Mouse (Mus musculus): ENCODE results near the gene Srp68. TPM values are rescaled to one million over a fixed set of nuclear protein-coding genes. Genes with fewer than 3 reads are reported as not detected.

Gene Srp68
- polyA plus RNA-seq, 1 experiment: 53.8 TPM

GRCm38 (mm10) chr11:116198639-116199531, 75.1 kb downstream of the Srp68 start, which contains the start of the genes Ten1 and Acox1:
Gene Ten1, plus strand, starts transcription at chr11:116198855.
Gene Acox1, minus strand, starts transcription at chr11:116199045.
- peak; percentile 98 for TF ChIP-seq POLR2A (IDR thresholded peaks at IDR 0.05; ENCODE audit: low read depth, low read length)
- TF ChIP-seq CTCF (conservative IDR thresholded peaks at IDR 0.05; ENCODE audit: insufficient read depth, insufficient read length, low read depth, low read length): no peak
- DNase-seq: peak; percentile 99
- WGBS: under 1% methylated on average over 62 of the region's 62 CpGs
- peak within 1 kb of the TSS; percentile 94 for H3K27ac ChIP-seq (ENCODE audit: insufficient read depth, low read depth, low read length)
- no peaks in the 10 kb centered on the region for H3K27me3 ChIP-seq (replicated peaks; ENCODE audit: control insufficient read depth, insufficient read depth, low read length)
- H3K4me1 ChIP-seq (ENCODE audit: control insufficient read depth, insufficient read depth, low read length): peaks cover 11% of the 10 kb centered on the region; the same call in 1 of the 2 replicates
- peak within 1 kb of the TSS; percentile 76 for H3K4me3 ChIP-seq (ENCODE audit: insufficient read depth, low read depth, low read length)
- H3K36me3 ChIP-seq (ENCODE audit: control insufficient read depth, insufficient read depth, low read length): no peaks in the 10 kb centered on the region; the same call in 1 of the 2 replicates

DNA sequence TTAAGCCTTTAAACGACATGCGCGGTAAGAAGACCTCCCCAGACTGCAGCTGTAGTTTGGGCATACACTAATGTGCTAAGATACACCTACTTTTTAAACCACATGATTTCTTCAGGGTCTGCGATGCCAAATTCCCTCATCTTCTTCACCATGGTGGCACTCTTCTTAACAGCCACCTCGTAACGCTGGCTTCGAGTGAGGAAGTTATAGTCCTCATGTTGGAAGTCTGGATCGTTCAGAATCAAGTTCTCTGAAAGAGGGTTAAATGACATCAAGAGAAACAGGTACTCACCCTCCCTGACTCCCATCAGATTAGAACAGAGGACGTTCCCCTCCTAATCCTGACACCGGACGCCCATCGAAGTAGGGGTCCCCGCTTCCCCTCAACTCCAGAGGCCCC, 75.9 kb downstream of the Srp68 start:
- no peak for TF ChIP-seq CTCF (conservative IDR thresholded peaks at IDR 0.05; ENCODE audit: insufficient read depth, insufficient read length, low read depth, low read length)
- TF ChIP-seq POLR2A (IDR thresholded peaks at IDR 0.05; ENCODE audit: low read depth, low read length): no peak
- DNase-seq: peak; percentile 28
- H3K36me3 ChIP-seq (ENCODE audit: control insufficient read depth, insufficient read depth, low read length): no peaks in the 10 kb centered on the region; the same call in 1 of the 2 replicates

DNA sequence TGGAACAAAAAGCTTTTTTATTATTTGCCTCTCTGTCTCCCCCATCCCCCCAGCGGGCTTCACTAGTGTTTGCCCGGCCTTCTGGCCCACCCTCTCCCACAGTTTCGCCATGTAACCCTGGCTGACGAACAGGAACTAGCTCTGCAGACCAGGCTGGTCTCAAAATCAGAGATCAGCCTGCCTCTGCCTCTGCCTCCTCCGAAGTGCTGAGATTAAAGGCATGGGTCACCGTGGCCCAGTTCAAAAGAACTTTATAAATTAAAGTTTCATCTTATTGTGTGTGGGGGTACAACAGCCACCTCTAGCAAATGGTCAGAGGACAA, 76.5 kb downstream of the Srp68 start:
- Histone ChIP-seq H3K4me3 (ENCODE audit: insufficient read depth, low read depth, low read length) (peak overlapping the region; percentile 76), H3K27me3 (replicated peaks; ENCODE audit: control insufficient read depth, insufficient read depth, low read length) (no peaks in the 10 kb centered on the region), H3K27ac (ENCODE audit: insufficient read depth, low read depth, low read length) (peak overlapping the region; percentile 91), H3K36me3 (ENCODE audit: control insufficient read depth, insufficient read depth, low read length) (no peaks in the 10 kb centered on the region; the same call in 1 of the 2 replicates), H3K4me1 (ENCODE audit: control insufficient read depth, insufficient read depth, low read length) (peaks cover 11% of the 10 kb centered on the region; the same call in 1 of the 2 replicates)
- no peak for DNase-seq
- 63% methylated on average over 6 of the region's 6 CpGs for WGBS
- TF ChIP-seq CTCF (conservative IDR thresholded peaks at IDR 0.05; ENCODE audit: insufficient read depth, insufficient read length, low read depth, low read length): no peak
- TF ChIP-seq POLR2A (IDR thresholded peaks at IDR 0.05; ENCODE audit: low read depth, low read length): no peak

More for the DNA sequence above, 75.9 kb downstream of the Srp68 start:
- Histone ChIP-seq H3K4me1 (ENCODE audit: control insufficient read depth, insufficient read depth, low read length) (peaks cover 11% of the 10 kb centered on the region; the same call in 1 of the 2 replicates), H3K4me3 (ENCODE audit: insufficient read depth, low read depth, low read length) (peak overlapping the region; percentile 76), H3K27ac (ENCODE audit: insufficient read depth, low read depth, low read length) (peak overlapping the region; percentile 89), H3K27me3 (replicated peaks; ENCODE audit: control insufficient read depth, insufficient read depth, low read length) (no peaks in the 10 kb centered on the region)
- WGBS: 6% methylated on average over 13 of the region's 13 CpGs

DNA sequence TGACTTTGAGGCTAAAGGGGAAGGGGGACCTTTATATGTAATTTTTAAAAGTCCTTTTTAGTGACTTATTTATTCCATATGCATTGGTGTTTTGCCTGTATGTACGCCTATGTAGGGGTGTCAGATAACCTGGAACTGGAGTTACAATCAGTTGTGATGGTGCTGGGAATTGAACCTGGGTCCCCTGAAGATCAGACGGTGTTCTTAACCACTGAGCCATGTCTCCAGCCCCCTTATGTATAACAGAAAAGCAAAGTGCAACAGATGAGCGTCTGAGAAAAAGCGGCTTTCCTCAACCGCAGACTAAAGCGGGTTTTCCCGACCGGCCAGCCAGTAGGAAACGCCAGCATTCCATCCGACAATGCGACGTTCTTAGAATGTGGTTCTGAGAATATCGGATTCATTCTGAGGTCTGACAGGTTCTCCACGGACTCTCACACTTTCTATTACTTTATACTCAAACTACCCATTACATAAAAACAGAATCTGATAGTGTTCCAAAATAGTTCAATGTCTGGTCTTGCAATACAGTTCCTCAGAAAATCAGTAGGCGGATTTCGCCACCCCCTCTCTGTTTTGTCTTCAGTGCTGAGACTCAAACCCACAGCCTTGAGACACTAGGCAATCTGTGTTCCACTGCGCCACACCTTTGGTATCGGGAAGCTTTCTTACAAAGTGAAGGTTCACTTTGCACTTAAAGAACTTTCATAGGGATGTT, 77.0 kb downstream of the Srp68 start:
- Histone ChIP-seq H3K4me1 (ENCODE audit: control insufficient read depth, insufficient read depth, low read length) (peaks cover 11% of the 10 kb centered on the region; the same call in 1 of the 2 replicates), H3K27me3 (replicated peaks; ENCODE audit: control insufficient read depth, insufficient read depth, low read length) (no peaks in the 10 kb centered on the region), H3K27ac (ENCODE audit: insufficient read depth, low read depth, low read length) (peak overlapping the region; percentile 91), H3K36me3 (ENCODE audit: control insufficient read depth, insufficient read depth, low read length) (no peaks in the 10 kb centered on the region; the same call in 1 of the 2 replicates), H3K4me3 (ENCODE audit: insufficient read depth, low read depth, low read length) (peak overlapping the region; percentile 76)
- no peak for DNase-seq
- 77% methylated on average over 18 of the region's 18 CpGs for WGBS
- TF ChIP-seq POLR2A (IDR thresholded peaks at IDR 0.05; ENCODE audit: low read depth, low read length): no peak
- no peak for TF ChIP-seq CTCF (conservative IDR thresholded peaks at IDR 0.05; ENCODE audit: insufficient read depth, insufficient read length, low read depth, low read length)

- WGBS: 52% methylated on average over 3 of the region's 3 CpGs
- Histone ChIP-seq H3K27ac (ENCODE audit: insufficient read depth, low read depth, low read length) (peak overlapping the region; percentile 76), H3K4me3 (ENCODE audit: insufficient read depth, low read depth, low read length) (peak overlapping the region; percentile 76; the same call in 1 of the 2 replicates), H3K27me3 (replicated peaks; ENCODE audit: control insufficient read depth, insufficient read depth, low read length) (no peaks in the 10 kb centered on the region), H3K4me1 (ENCODE audit: control insufficient read depth, insufficient read depth, low read length) (peaks cover 11% of the 10 kb centered on the region; the same call in 1 of the 2 replicates), H3K36me3 (ENCODE audit: control insufficient read depth, insufficient read depth, low read length) (no peaks in the 10 kb centered on the region; the same call in 1 of the 2 replicates)
- no peak for TF ChIP-seq POLR2A (IDR thresholded peaks at IDR 0.05; ENCODE audit: low read depth, low read length)
- no peak for TF ChIP-seq CTCF (conservative IDR thresholded peaks at IDR 0.05; ENCODE audit: insufficient read depth, insufficient read length, low read depth, low read length)
- DNase-seq: peak; percentile 65
Measured at GRCm38 (mm10) chr11:116196336-116196735, 77.7 kb downstream of the Srp68 start.

- peak; percentile 19; the same call in 1 of the 2 replicates for TF ChIP-seq CTCF (conservative IDR thresholded peaks at IDR 0.05; ENCODE audit: insufficient read depth, insufficient read length, low read depth, low read length)
- no peak for TF ChIP-seq POLR2A (IDR thresholded peaks at IDR 0.05; ENCODE audit: low read depth, low read length)
- Histone ChIP-seq H3K27me3 (replicated peaks; ENCODE audit: control insufficient read depth, insufficient read depth, low read length) (no peaks in the 10 kb centered on the region), H3K4me1 (ENCODE audit: control insufficient read depth, insufficient read depth, low read length) (peaks cover 11% of the 10 kb centered on the region; the same call in 1 of the 2 replicates), H3K36me3 (ENCODE audit: control insufficient read depth, insufficient read depth, low read length) (no peaks in the 10 kb centered on the region; the same call in 1 of the 2 replicates), H3K27ac (ENCODE audit: insufficient read depth, low read depth, low read length) (peak overlapping the region; percentile 99), H3K4me3 (ENCODE audit: insufficient read depth, low read depth, low read length) (peak overlapping the region; percentile 18)
- DNase-seq: peak; percentile 88
- 21% methylated on average over 5 of the region's 5 CpGs for WGBS
Measured at GRCm38 (mm10) chr11:116195252-116195651, 78.8 kb downstream of the Srp68 start.

Other genes with a start within 250 kb of the Srp68 start
- 135 and 150 TPM in 2 replicates for gene H3f3b, start 246.3 kb downstream of the Srp68 start, polyA plus RNA-seq (2012; rRNA removed)
- gene Unk, start 243.9 kb downstream of the Srp68 start, polyA plus RNA-seq (2012; rRNA removed): 22.1 and 28.1 TPM in 2 replicates
- 1.1 and 2.4 TPM in 2 replicates for gene Unc13d, start 196.3 kb downstream of the Srp68 start, polyA plus RNA-seq (2012; rRNA removed)
- gene Wbp2, start 187.2 kb downstream of the Srp68 start, polyA plus RNA-seq (2012; rRNA removed): 391 and 392 TPM in 2 replicates
- 34.9 and 39.6 TPM in 2 replicates for gene Trim47, start 147.0 kb downstream of the Srp68 start, polyA plus RNA-seq (2012; rRNA removed)
- gene Trim65, start 143.1 kb downstream of the Srp68 start, polyA plus RNA-seq (2012; rRNA removed): 9.5 and 9.6 TPM in 2 replicates
- 69.9 and 70.7 TPM in 2 replicates for gene Mrpl38, start 135.3 kb downstream of the Srp68 start, polyA plus RNA-seq (2012; rRNA removed)
- gene Fbf1, start 106.1 kb downstream of the Srp68 start, polyA plus RNA-seq (2012; rRNA removed): 24.0 TPM in 2 replicates
- gene Ten1, start 75.4 kb downstream of the Srp68 start, polyA plus RNA-seq (2012; rRNA removed): 20.1 and 21.0 TPM in 2 replicates
- 251 and 265 TPM in 2 replicates for gene Acox1, start 75.2 kb downstream of the Srp68 start, polyA plus RNA-seq (2012; rRNA removed)
- 6.8 and 7.1 TPM in 2 replicates for gene Evpl, start 36.1 kb downstream of the Srp68 start, polyA plus RNA-seq (2012; rRNA removed)
- 3.3 and 5.3 TPM in 2 replicates for gene Galr2, start 6.7 kb upstream of the Srp68 start, polyA plus RNA-seq (2012; rRNA removed)
- gene Exoc7, start 33.0 kb upstream of the Srp68 start, polyA plus RNA-seq (2012; rRNA removed): 33.2 and 33.5 TPM in 2 replicates
- gene Foxj1, start 61.2 kb upstream of the Srp68 start, polyA plus RNA-seq (2012; rRNA removed): 0.80 and 1.0 TPM in 2 replicates
- 2.5 and 2.9 TPM in 2 replicates for gene Rnf157, start 138.8 kb upstream of the Srp68 start, polyA plus RNA-seq (2012; rRNA removed)
- 195 and 211 TPM in 2 replicates for gene Ubald2, start 159.9 kb upstream of the Srp68 start, polyA plus RNA-seq (2012; rRNA removed)
- 0.08 and 0.24 TPM in 2 replicates for gene Qrich2, start 192.0 kb upstream of the Srp68 start, polyA plus RNA-seq (2012; rRNA removed)
- gene Prpsap1, start 220.0 kb upstream of the Srp68 start, polyA plus RNA-seq (2012; rRNA removed): 87.5 and 91.1 TPM in 2 replicates